9 mouse cellular contexts compared by ENCODE assay signal in the genomic region with DNA sequence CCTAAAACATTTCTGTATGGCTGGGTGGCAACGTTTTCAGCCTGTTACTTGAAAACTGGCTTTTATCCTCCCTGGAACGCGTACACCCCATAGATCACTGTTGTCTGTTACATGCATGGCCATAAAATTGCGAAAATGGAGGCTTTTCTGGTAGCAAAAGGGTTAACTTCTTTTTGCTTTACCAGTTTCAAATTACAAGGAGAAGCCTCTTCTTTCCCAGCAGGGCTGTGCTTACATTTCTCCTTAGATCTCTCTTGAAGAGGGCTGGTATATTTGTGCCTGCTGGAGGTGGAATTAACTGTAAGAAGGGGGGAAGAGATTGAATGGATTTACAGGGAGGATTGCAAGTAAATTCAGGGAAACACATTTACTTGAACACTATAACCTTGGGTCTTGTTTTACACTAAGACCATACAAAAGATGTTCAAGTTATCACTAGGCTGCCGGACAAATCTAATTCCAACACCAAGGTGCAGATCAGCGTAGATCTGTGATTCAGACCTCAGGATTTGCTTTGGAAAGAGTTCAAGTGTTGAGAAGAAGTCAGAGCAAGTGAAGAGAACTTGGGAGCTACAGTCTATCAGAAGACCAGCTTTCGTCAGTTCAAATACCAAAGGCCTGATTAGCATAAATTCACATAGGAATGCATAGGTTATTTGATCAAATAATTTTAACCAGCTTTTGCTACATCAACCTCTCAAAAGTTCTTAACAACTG. TPM values are rescaled to one million over a fixed set of nuclear protein-coding genes. Genes with fewer than 3 reads are reported as not detected.
A peak's percentile ranks its signal among the peaks of the same experiment; 100 is the strongest.
DNase-seq lines count a peak whose midpoint lies in the region; ATAC-seq and TF ChIP-seq lines count a peak whose summit lies in the region.
"Had no signal": no experiment of that assay in that cellular context is flagged by ENCODE, and none has a peak within 500 bp of the region (broad histone marks: within the 10 kb centered on the region; RNA-seq: fewer than 3 reads in every experiment).

A gene (plus strand): TSS at position 236 of the 717 bp plus-strand sequence.

- peak within 1 kb of the TSS; percentile 70 for H3K4me2 ChIP-seq in heart, embryonic 12.5 days
- H3K4me2 ChIP-seq in hindbrain, embryonic 13.5 days, result no peak within 1 kb of the TSS

- WGBS in heart, embryonic 12.5 days, result 19% methylated on average over 7 of the region's 7 CpGs
- WGBS in hindbrain, embryonic 13.5 days, result 35% methylated on average over 7 of the region's 7 CpGs

- no peaks in the 10 kb centered on the region for H3K27me3 ChIP-seq in heart, embryonic 12.5 days (replicated peaks)
- no peaks in the 10 kb centered on the region for H3K27me3 ChIP-seq in hindbrain, embryonic 13.5 days

- peak within 1 kb of the TSS; percentile 87 for H3K27ac ChIP-seq in heart, embryonic 12.5 days (ENCODE audit: poor library complexity, severe bottlenecking)
- H3K27ac ChIP-seq in cortical plate, adult 2 months (ENCODE audit: insufficient read depth, low read length), result 0 out of 2 replicates have a peak within 1 kb of the TSS, but pooled peaks have one; percentile 56
- H3K27ac ChIP-seq in hindbrain, embryonic 13.5 days, result no peak within 1 kb of the TSS

- no peak for ATAC-seq in heart, embryonic 12.5 days (ENCODE audit: insufficient number of reproducible peaks, low FRiP score)
- no peak for ATAC-seq in hindbrain, embryonic 13.5 days (ENCODE audit: low FRiP score)
- ATAC-seq: CD4-positive, CD25-positive, alpha-beta regulatory T cell, adult 4 months had no signal

- intact Hi-C loops in heart, postnatal 36 days (cut with DNase I), result no loop called here

- 0 out of 2 replicates have a peak, but pooled peaks cover 2% of the 10 kb centered on the region for H3K4me1 ChIP-seq in heart, embryonic 12.5 days (replicated peaks)
- no peaks in the 10 kb centered on the region for H3K4me1 ChIP-seq in cortical plate, adult 2 months (ENCODE audit: control insufficient read depth, insufficient read depth, low read length)
- H3K4me1 ChIP-seq in hindbrain, embryonic 13.5 days (replicated peaks), result no peaks in the 10 kb centered on the region

- no peak for TF ChIP-seq POLR2A in cortical plate, adult 2 months (IDR thresholded peaks at IDR 0.05; ENCODE audit: extremely low read depth, insufficient read depth, low read length)

- H3K9ac ChIP-seq in heart, embryonic 12.5 days, result peak within 1 kb of the TSS; percentile 82
- H3K9ac ChIP-seq in hindbrain, embryonic 13.5 days, result no peak within 1 kb of the TSS

- no peaks in the 10 kb centered on the region for H3K9me3 ChIP-seq in heart, embryonic 12.5 days (replicated peaks)
- H3K9me3 ChIP-seq in hindbrain, embryonic 13.5 days, result no peaks in the 10 kb centered on the region

- H3K4me3 ChIP-seq in heart, embryonic 12.5 days, result peak within 1 kb of the TSS; percentile 64
- no peak within 1 kb of the TSS for H3K4me3 ChIP-seq in cortical plate, adult 2 months (ENCODE audit: insufficient read depth, low read length)
- peak within 1 kb of the TSS; percentile 2; the same call in 1 of the 2 replicates for H3K4me3 ChIP-seq in hindbrain, embryonic 13.5 days

- TF ChIP-seq CTCF in cortical plate, adult 2 months (IDR thresholded peaks at IDR 0.05; ENCODE audit: extremely low read depth, insufficient read depth, low read length), result no peak

- no peak for DNase-seq in heart, postnatal 36 days
- peak; percentile 34 for DNase-seq in lung, postnatal 36 days
- DNase-seq in adrenal gland, postnatal 4 days (ENCODE audit: low spot score in 2 of 2), result no peak
- DNase-seq in spleen, postnatal 14 days (ENCODE audit: low spot score in 2 of 2), result no peak
- DNase-seq in right cerebral cortex, postnatal 25 days, result no peak

- no peaks in the 10 kb centered on the region for H3K36me3 ChIP-seq in heart, embryonic 12.5 days
- no peaks in the 10 kb centered on the region for H3K36me3 ChIP-seq in hindbrain, embryonic 13.5 days

RNA-seq across cellular contexts. Expression of the gene that starts here (rescaled TPM):
- 11.8 and 13.2 TPM in 2 replicates for polyA plus RNA-seq in heart, embryonic 12.5 days (2016; fragmentation: Nextera tagmentation; extraction: Ambion mirVana)
- under 1 TPM; 0.67 to 0.79 TPM for total RNA-seq in heart, postnatal 36 days (2021)
- 0.95 and 1.4 TPM in 2 replicates for polyA plus RNA-seq in cortical plate, adult 2 months (2012; rRNA removed)
- polyA plus RNA-seq in hindbrain, embryonic 13.5 days (2015; fragmentation: Nextera tagmentation; extraction: Ambion mirVana), result 4.2 and 4.9 TPM in 2 replicates
- 10 to 100 TPM in 1 of 2 experiments, 1 to 10 TPM in 1; 8.3 to 12.7 TPM for total RNA-seq in adrenal gland, postnatal 4 days (2021)
- polyA plus RNA-seq: CD4-positive, CD25-positive, alpha-beta regulatory T cell, adult 4 months had no signal

Comparison
In these comparisons a context has a peak if more than half of its experiments do, and no peak if none do; other contexts are left out.
1. RNA of the gene that starts here (total RNA-seq): 8.3 to 12.7 TPM in adrenal gland, postnatal 4 days; 0.67 to 0.79 TPM in heart, postnatal 36 days; every median in the first group is over 4 times any median in the second.